In genomic region chr3:80874690-80875353, GRCm38 (mm10) we compare ENCODE assay signal across 24 mouse cellular contexts. TPM values are rescaled to one million over a fixed set of nuclear protein-coding genes. Genes with fewer than 3 reads are reported as not detected.
"Had no signal": no experiment of that assay in that cellular context is flagged by ENCODE, and none has a peak within 500 bp of the region (broad histone marks: within the 10 kb centered on the region; RNA-seq: fewer than 3 reads in every experiment).

No protein-coding gene starts in this region.

- H3K4me1 ChIP-seq: intestine, embryonic 15.5 days; liver, embryonic 13.5 days; neural tube, embryonic 12.5 days had no signal

- H3K36me3 ChIP-seq: intestine, embryonic 15.5 days; liver, embryonic 13.5 days; neural tube, embryonic 12.5 days had no signal

- H3K27ac ChIP-seq: intestine, embryonic 15.5 days; limb, embryonic 13.5 days; liver, embryonic 13.5 days; neural tube, embryonic 12.5 days; stomach, postnatal 0 days had no signal

- DNase-seq: kidney, adult 11 months; kidney, adult 8-10 months; kidney, postnatal 14 days; kidney, postnatal 4 days; left cerebral cortex, postnatal 4 days; liver; liver, embryonic 13.5 days; lung, adult 2 months; lung, postnatal 14 days; lung, postnatal 4 days; midbrain, embryonic 14.5 days; right cerebral cortex, adult 18-20 months; right cerebral cortex, postnatal 14 days; right cerebral cortex, postnatal 4 days; thymus, adult 2 months; thymus, postnatal 25 days had no signal

- H3K9ac ChIP-seq: intestine, embryonic 15.5 days; limb, embryonic 13.5 days; liver, embryonic 13.5 days; neural tube, embryonic 12.5 days had no signal

- H3K4me3 ChIP-seq: intestine, embryonic 15.5 days; limb, embryonic 13.5 days; liver, embryonic 13.5 days; myocyte; neural tube, embryonic 12.5 days had no signal

- ATAC-seq: intestine, embryonic 15.5 days had no signal

- H3K4me2 ChIP-seq: intestine, embryonic 15.5 days; limb, embryonic 13.5 days; liver, embryonic 13.5 days; neural tube, embryonic 12.5 days had no signal

- H3K9me3 ChIP-seq: intestine, embryonic 15.5 days; limb, embryonic 13.5 days; liver, embryonic 13.5 days; neural tube, embryonic 12.5 days had no signal

- H3K27me3 ChIP-seq: intestine, embryonic 15.5 days; limb, embryonic 13.5 days; liver, embryonic 13.5 days; neural tube, embryonic 12.5 days had no signal

RNA-seq across cellular contexts. Expression of gene Glrb, which starts 38.6 kb away (rescaled TPM):
- total RNA-seq: megakaryocyte progenitor cell, adult 5-6 weeks; megakaryocyte-erythroid progenitor cell, adult 5-6 weeks; monocyte, adult 5-6 weeks had no signal
